Mouse (Mus musculus) bone marrow, adult 2 months (tissue): ENCODE data around the gene Dnajb14. TPM values are rescaled to one million over a fixed set of nuclear protein-coding genes. Genes with fewer than 3 reads are reported as not detected.

ENCODE experiments used
- H3K27ac ChIP-seq: fragments of 200-500 bp; 2 replicates; pipeline ENCODE4 v1.5.1; 2012; ENCODE audit warnings: low read depth, mild to moderate bottlenecking, control low read depth, inconsistent platforms, low read length; ENCODE audit not compliant: control insufficient read depth, poor library complexity, insufficient read depth
- H3K4me1 ChIP-seq: fragments of 200-500 bp; 2 replicates; pipeline ENCODE4 v1.6.1; 2011; ENCODE audit warnings: low read length; ENCODE audit not compliant: control insufficient read depth, insufficient read depth
- H3K4me3 ChIP-seq: fragments of 200-500 bp; replicated peaks from 2 replicates; pipeline ENCODE3; 2011; ENCODE audit warnings: mild to moderate bottlenecking, low read depth, low read length, control low read depth; ENCODE audit not compliant: control insufficient read depth
- CTCF ChIP-seq: fragments of 200-500 bp; IDR thresholded peaks from 2 replicates; pipeline ENCODE4 v1.5.1; 2011; ENCODE audit warnings: low read length, control low read depth; ENCODE audit not compliant: control insufficient read depth, insufficient read depth
- POLR2A ChIP-seq: fragments of 200-500 bp; IDR thresholded peaks from 2 replicates; pipeline ENCODE4 v1.6.1; 2011; ENCODE audit warnings: low read depth, mild to moderate bottlenecking, control low read depth, low read length, borderline replicate concordance; ENCODE audit not compliant: control insufficient read depth
- whole genome bisulfite sequencing: fragments of 180-500 bp; shearing (Covaris S2); methylation state at CpG from one replicate; pipeline ENCODE4 v1.1.7; 2018; 5-methylcytosine and 5-hydroxymethylcytosine counted together
- polyA plus RNA-seq: library from polyadenylated mRNA; stranded (reverse); fragments of >200 nt; gene quantifications from 2 replicates; pipeline ENCODE4 v1.2.4, GENCODE M21; 2011; ENCODE audit warnings: low replicate concordance; ENCODE audit not compliant: missing spikeins, insufficient read depth, insufficient read length

Dnajb14 gene
- polyA plus RNA-seq, 1 experiment: 5.7 TPM

- Histone ChIP-seq H3K27ac (peak overlapping the region; percentile 84), H3K4me3 (peak overlapping the region; percentile 68), H3K4me1 (no peaks in the 10 kb centered on the region; the same call in 1 of the 2 replicates)
- 4% methylated on average over 74 of the region's 74 CpGs for WGBS
- peak; percentile 24; the same call in 1 of the 2 replicates for TF ChIP-seq POLR2A
- peak; percentile 94 for TF ChIP-seq CTCF
Observed at GRCm38 (mm10) chr3:137864988-137865982, 2.2 kb upstream of the Dnajb14 start.

GRCm38 (mm10) chr3:137867133-137867436 is 390 bp upstream of the Dnajb14 start:
- peak overlapping the region; percentile 98 for H3K27ac ChIP-seq
- TF ChIP-seq CTCF (no peak), POLR2A (no peak)
- peak overlapping the region; percentile 64 for H3K4me3 ChIP-seq
- 10% methylated on average over 2 of the region's 2 CpGs for whole genome bisulfite sequencing
- no peaks in the 10 kb centered on the region; the same call in 1 of the 2 replicates for H3K4me1 ChIP-seq

- H3K27ac ChIP-seq: peak overlapping the region; percentile 98
- no peaks in the 10 kb centered on the region; the same call in 1 of the 2 replicates for H3K4me1 ChIP-seq
- TF ChIP-seq POLR2A: no peak
- TF ChIP-seq CTCF: no peak
- peak overlapping the region; percentile 91 for H3K4me3 ChIP-seq
- WGBS: 4% methylated on average over 25 of the region's 26 CpGs
Observed at GRCm38 (mm10) chr3:137868094-137868913, 829 bp downstream of the Dnajb14 start.

GRCm38 (mm10) chr3:137869395-137869794 is 1.9 kb downstream of the Dnajb14 start:
- no peak overlapping the region for H3K27ac ChIP-seq
- H3K4me3 ChIP-seq: no peak overlapping the region
- no peak for TF ChIP-seq POLR2A
- no peak for TF ChIP-seq CTCF
- no peaks in the 10 kb centered on the region; the same call in 1 of the 2 replicates for H3K4me1 ChIP-seq
- 84% methylated on average over 9 of the region's 9 CpGs for WGBS

- no peak overlapping the region for H3K27ac ChIP-seq
- no peak overlapping the region for H3K4me3 ChIP-seq
- TF ChIP-seq POLR2A (no peak), CTCF (no peak)
- peaks cover 2% of the 10 kb centered on the region for H3K4me1 ChIP-seq
- WGBS: 12% methylated on average over 3 of the region's 3 CpGs
Observed at GRCm38 (mm10) chr3:137879313-137879712, 11.8 kb downstream of the Dnajb14 start.

- TF ChIP-seq POLR2A: no peak
- TF ChIP-seq CTCF: no peak
- Histone ChIP-seq H3K27ac (peak overlapping the region; percentile 52), H3K4me1 (peaks cover 2% of the 10 kb centered on the region), H3K4me3 (no peak overlapping the region)
- WGBS: 47% methylated on average over 4 of the region's 4 CpGs
Observed at GRCm38 (mm10) chr3:137880109-137880748, 12.8 kb downstream of the Dnajb14 start.

- no peak for TF ChIP-seq POLR2A
- TF ChIP-seq CTCF: no peak
- WGBS: 90% methylated on average over 5 of the region's 5 CpGs
- Histone ChIP-seq H3K4me3 (no peak overlapping the region), H3K4me1 (peaks cover 2% of the 10 kb centered on the region), H3K27ac (no peak overlapping the region)
Observed at GRCm38 (mm10) chr3:137881093-137881492, 13.6 kb downstream of the Dnajb14 start.

GRCm38 (mm10) chr3:137887961-137888360 is 20.5 kb downstream of the Dnajb14 start:
- H3K27ac ChIP-seq: no peak overlapping the region
- H3K4me3 ChIP-seq: no peak overlapping the region
- WGBS: 58% methylated on average over 7 of the region's 7 CpGs
- TF ChIP-seq POLR2A: no peak
- no peak for TF ChIP-seq CTCF
- H3K4me1 ChIP-seq: no peaks in the 10 kb centered on the region; the same call in 1 of the 2 replicates
